Mouse (Mus musculus) forebrain, embryonic 14.5 days (tissue): ENCODE measurements around the gene Gnao1. TPM values are rescaled to one million over a fixed set of nuclear protein-coding genes. Genes with fewer than 3 reads are reported as not detected.
A peak's percentile ranks its signal among the peaks of the same experiment; 100 is the strongest.

ENCODE experiments used
- ATAC-seq: fragments of 200-750 bp; cut with Nextera tagmentation; 2 replicates; pipeline ENCODE4 v1.8.0; 2017; ENCODE audit warnings: mild to moderate bottlenecking, moderate library complexity
- DNase-seq: peaks from one replicate; pipeline ENCODE4 v3.0.0-alpha.2; 2015; ENCODE audit warnings: low spot score
- H3K27ac ChIP-seq: fragments of 300-500 bp; sonication (generic); 2 replicates; pipeline ENCODE4 v1.5.1; 2014; ENCODE audit warnings: low read depth, mild to moderate bottlenecking, control low read depth, low read length, moderate library complexity
- H3K27me3 ChIP-seq: fragments of 300-500 bp; sonication (generic); replicated peaks from 2 replicates; pipeline ENCODE4 v1.6.1; 2014; ENCODE audit warnings: low read length, control low read depth, mixed read lengths; ENCODE audit not compliant: control insufficient read depth, insufficient read depth
- H3K36me3 ChIP-seq: fragments of 300-500 bp; sonication (generic); 2 replicates; pipeline ENCODE4 v1.6.1; 2014; ENCODE audit warnings: low read length, control low read depth; ENCODE audit not compliant: control insufficient read depth, insufficient read depth
- H3K4me1 ChIP-seq: fragments of 300-500 bp; sonication (generic); 2 replicates; pipeline ENCODE4 v1.6.1; 2014; ENCODE audit warnings: antibody characterized with exemption, low read length, control low read depth; ENCODE audit not compliant: control insufficient read depth, insufficient read depth
- H3K4me2 ChIP-seq: fragments of 300-500 bp; sonication (generic); 2 replicates; pipeline ENCODE4 v1.6.1; 2014; ENCODE audit warnings: mild to moderate bottlenecking, control low read depth, low read length
- H3K4me3 ChIP-seq: fragments of 300-500 bp; sonication (generic); 2 replicates; pipeline ENCODE4 v1.5.1; 2014; ENCODE audit warnings: low read depth, low read length, control low read depth
- H3K9ac ChIP-seq: fragments of 300-500 bp; sonication (generic); 2 replicates; pipeline ENCODE4 v1.6.1; 2014; ENCODE audit warnings: mild to moderate bottlenecking, low read length, control low read depth, moderate library complexity
- H3K9me3 ChIP-seq: fragments of 300-500 bp; sonication (generic); replicated peaks from 2 replicates; pipeline ENCODE4 v1.6.1; 2016; ENCODE audit warnings: low read length, control low read depth, mixed read lengths; ENCODE audit not compliant: control insufficient read depth
- WGBS: fragments of 180-500 bp; shearing (Covaris S2); extraction: QIAGEN DNeasy Blood & Tissue Kit; methylation state at CpG from one replicate; pipeline ENCODE4 v1.1.7; 2014; 5-methylcytosine and 5-hydroxymethylcytosine counted together
- polyA plus RNA-seq: library from polyadenylated mRNA; unstranded; fragments of >200 nt; fragmentation: Nextera tagmentation; extraction: Ambion mirVana; gene quantifications from 2 replicates; pipeline ENCODE4 v1.2.1, GENCODE M21; 2014

The Gnao1 gene
- polyA plus RNA-seq, 1 experiment from 2014 or later = 107 TPM

- no peaks in the 10 kb centered on the region for H3K9me3 ChIP-seq
- no peaks in the 10 kb centered on the region for H3K27me3 ChIP-seq
- H3K4me1 ChIP-seq = peaks cover 42% of the 10 kb centered on the region
- H3K27ac ChIP-seq = peak overlapping the region; percentile 39; the same call in 1 of the 2 replicates
- no peak overlapping the region for H3K9ac ChIP-seq
- no peak overlapping the region for H3K4me3 ChIP-seq
- DNase-seq (no peak), ATAC-seq (peak; percentile 1; the same call in 1 of the 2 replicates)
- no peaks in the 10 kb centered on the region for H3K36me3 ChIP-seq
- 25% methylated on average over 4 of the region's 4 CpGs for WGBS
- no peak overlapping the region for H3K4me2 ChIP-seq
Observed at GRCm38 (mm10) chr8:93840486-93840885, 30.7 kb downstream of the Gnao1 start.

GRCm38 (mm10) chr8:93840956-93841752 is 31.4 kb downstream of the Gnao1 start:
- peak overlapping the region; percentile 32; the same call in 1 of the 2 replicates for H3K9ac ChIP-seq

GRCm38 (mm10) chr8:93842574-93842973 is 32.8 kb downstream of the Gnao1 start:
- no peak overlapping the region for H3K27ac ChIP-seq
- WGBS = 91% methylated on average over 4 of the region's 4 CpGs
- H3K27me3 ChIP-seq = no peaks in the 10 kb centered on the region
- H3K4me1 ChIP-seq = peaks cover 41% of the 10 kb centered on the region
- H3K9me3 ChIP-seq = no peaks in the 10 kb centered on the region
- no peak overlapping the region for H3K4me3 ChIP-seq
- ATAC-seq = no peak
- no peak overlapping the region for H3K4me2 ChIP-seq
- H3K9ac ChIP-seq = no peak overlapping the region
- DNase-seq = no peak
- no peaks in the 10 kb centered on the region for H3K36me3 ChIP-seq

More at GRCm38 (mm10) chr8:93840956-93841752, 31.4 kb downstream of the Gnao1 start:
- WGBS = 23% methylated on average over 10 of the region's 10 CpGs
- Histone ChIP-seq H3K9me3 (no peaks in the 10 kb centered on the region), H3K4me2 (0 out of 2 replicates have a peak overlapping the region, but pooled peaks have one; percentile 16), H3K27ac (peak overlapping the region; percentile 60; the same call in 1 of the 2 replicates), H3K4me1 (peaks cover 41% of the 10 kb centered on the region), H3K36me3 (no peaks in the 10 kb centered on the region), H3K27me3 (no peaks in the 10 kb centered on the region), H3K4me3 (no peak overlapping the region)
- DNase-seq (peak; percentile 87), ATAC-seq (peak; percentile 70)

- H3K9me3 ChIP-seq = no peaks in the 10 kb centered on the region
- H3K4me1 ChIP-seq = peaks cover 34% of the 10 kb centered on the region
- no peak overlapping the region for H3K4me2 ChIP-seq
- 49% methylated on average over 12 of the region's 12 CpGs for WGBS
- peak; percentile 40 for DNase-seq
- H3K36me3 ChIP-seq = 0 out of 2 replicates have a peak, but pooled peaks cover 1% of the 10 kb centered on the region
- ATAC-seq = no peak
- H3K9ac ChIP-seq = no peak overlapping the region
- H3K4me3 ChIP-seq = no peak overlapping the region
- H3K27me3 ChIP-seq = no peaks in the 10 kb centered on the region
- no peak overlapping the region for H3K27ac ChIP-seq
Observed at GRCm38 (mm10) chr8:93843858-93844502, 34.2 kb downstream of the Gnao1 start.

- H3K27ac ChIP-seq = no peak overlapping the region
- no peak for DNase-seq
- H3K4me3 ChIP-seq = no peak overlapping the region
- peaks cover 5% of the 10 kb centered on the region; the same call in 1 of the 2 replicates for H3K36me3 ChIP-seq
- ATAC-seq = no peak
- whole genome bisulfite sequencing = 54% methylated on average over 1 of the region's 1 CpGs
- H3K27me3 ChIP-seq = no peaks in the 10 kb centered on the region
- no peak overlapping the region for H3K4me2 ChIP-seq
- no peaks in the 10 kb centered on the region for H3K9me3 ChIP-seq
- no peak overlapping the region for H3K9ac ChIP-seq
- H3K4me1 ChIP-seq = peaks cover 26% of the 10 kb centered on the region
Observed at GRCm38 (mm10) chr8:93845186-93845585, 35.4 kb downstream of the Gnao1 start.

GRCm38 (mm10) chr8:93852087-93852645 is 42.4 kb downstream of the Gnao1 start:
- no peaks in the 10 kb centered on the region for H3K27me3 ChIP-seq
- H3K9ac ChIP-seq = no peak overlapping the region
- H3K36me3 ChIP-seq = peaks cover 7% of the 10 kb centered on the region; the same call in 1 of the 2 replicates
- DNase-seq = no peak
- H3K4me2 ChIP-seq = no peak overlapping the region
- 83% methylated on average over 11 of the region's 11 CpGs for WGBS
- no peaks in the 10 kb centered on the region for H3K4me1 ChIP-seq
- no peak overlapping the region for H3K27ac ChIP-seq
- ATAC-seq = no peak
- no peak overlapping the region for H3K4me3 ChIP-seq
- H3K9me3 ChIP-seq = no peaks in the 10 kb centered on the region

- 93% methylated on average over 9 of the region's 9 CpGs for WGBS
- Histone ChIP-seq H3K4me2 (no peak overlapping the region), H3K27me3 (no peaks in the 10 kb centered on the region), H3K36me3 (peaks cover 7% of the 10 kb centered on the region; the same call in 1 of the 2 replicates), H3K27ac (no peak overlapping the region), H3K4me3 (no peak overlapping the region), H3K9ac (no peak overlapping the region), H3K4me1 (no peaks in the 10 kb centered on the region), H3K9me3 (no peaks in the 10 kb centered on the region)
- ATAC-seq (no peak), DNase-seq (no peak)
Observed at GRCm38 (mm10) chr8:93852851-93853461, 43.2 kb downstream of the Gnao1 start.

GRCm38 (mm10) chr8:93854676-93855075 is 44.9 kb downstream of the Gnao1 start:
- Histone ChIP-seq H3K9ac (no peak overlapping the region), H3K9me3 (no peaks in the 10 kb centered on the region), H3K27me3 (no peaks in the 10 kb centered on the region), H3K4me3 (no peak overlapping the region), H3K4me2 (no peak overlapping the region), H3K4me1 (peaks cover 1% of the 10 kb centered on the region; the same call in 1 of the 2 replicates), H3K27ac (no peak overlapping the region), H3K36me3 (peaks cover 4% of the 10 kb centered on the region; the same call in 1 of the 2 replicates)
- ATAC-seq (no peak), DNase-seq (no peak)
- 63% methylated on average over 5 of the region's 5 CpGs for WGBS
